Mouse (Mus musculus): Measurements from ENCODE around the gene Ces1h.
"Not testable (repeated sequence)": the region's sequence is repeated elsewhere in the genome, so short reads cannot be mapped to it uniquely, and the experiment has no call there.

The Ces1h gene

GRCm38 (mm10) chr8:93379625-93380024 is at the start of gene Ces1h:
TSS of gene Ces1h (minus strand) at chr8:93379725.
- no peak for DNase-seq (ENCODE audit: low read depth)

- DNase-seq (ENCODE audit: low read depth): no peak
Observed at GRCm38 (mm10) chr8:93427195-93427594, 47.7 kb upstream of the Ces1h start.

- no peak for DNase-seq (ENCODE audit: low read depth)
Observed at GRCm38 (mm10) chr8:93415387-93415786, 35.9 kb upstream of the Ces1h start.

DNA sequence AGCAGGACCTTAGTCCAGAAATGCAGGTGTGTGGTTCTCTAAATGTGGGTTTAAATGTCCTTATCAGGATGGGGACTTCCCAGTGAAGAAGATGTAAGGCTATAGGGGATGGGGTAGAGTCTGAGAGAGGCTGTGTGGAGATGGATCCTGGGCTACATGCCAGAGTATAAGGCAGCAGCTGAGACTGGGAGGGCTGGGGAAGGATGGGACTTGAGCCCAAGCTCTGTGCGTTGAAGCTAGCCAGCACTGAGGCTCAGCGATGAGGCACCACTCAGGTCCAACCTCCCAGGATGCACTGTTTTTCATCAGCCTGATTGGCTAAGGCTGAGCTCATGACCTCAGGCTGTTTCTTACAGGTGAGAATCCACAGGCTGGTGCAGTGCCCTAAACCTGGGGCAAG is 29.3 kb upstream of the Ces1h start:
- no peak for DNase-seq (ENCODE audit: low read depth)

GRCm38 (mm10) chr8:93399698-93400097 is 20.2 kb upstream of the Ces1h start:
- no peak for DNase-seq (ENCODE audit: low read depth)

DNA sequence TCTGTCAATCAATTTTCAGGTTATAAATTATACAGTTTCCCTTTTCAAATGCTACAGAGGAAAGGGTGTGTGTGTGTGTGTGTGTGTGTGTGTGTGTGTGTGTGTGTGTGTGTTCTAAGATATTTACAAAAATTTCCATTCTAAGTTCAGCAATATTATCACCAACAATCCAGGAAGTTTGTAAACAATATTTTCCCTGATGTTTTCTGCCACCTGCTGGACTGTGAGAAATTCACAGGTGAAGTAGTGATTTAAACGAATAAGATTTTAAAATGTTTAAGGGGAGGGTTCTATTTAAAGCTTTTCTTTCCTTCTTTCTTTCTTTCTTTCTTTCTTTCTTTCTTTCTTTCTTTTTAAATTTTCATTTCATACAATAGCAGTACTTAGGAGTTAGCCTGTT is 18.5 kb upstream of the Ces1h start:
- DNase-seq (ENCODE audit: low read depth): no peak

- DNase-seq (ENCODE audit: low read depth): not testable (repeated sequence)
Observed at GRCm38 (mm10) chr8:93394079-93394619, 14.6 kb upstream of the Ces1h start.

DNA sequence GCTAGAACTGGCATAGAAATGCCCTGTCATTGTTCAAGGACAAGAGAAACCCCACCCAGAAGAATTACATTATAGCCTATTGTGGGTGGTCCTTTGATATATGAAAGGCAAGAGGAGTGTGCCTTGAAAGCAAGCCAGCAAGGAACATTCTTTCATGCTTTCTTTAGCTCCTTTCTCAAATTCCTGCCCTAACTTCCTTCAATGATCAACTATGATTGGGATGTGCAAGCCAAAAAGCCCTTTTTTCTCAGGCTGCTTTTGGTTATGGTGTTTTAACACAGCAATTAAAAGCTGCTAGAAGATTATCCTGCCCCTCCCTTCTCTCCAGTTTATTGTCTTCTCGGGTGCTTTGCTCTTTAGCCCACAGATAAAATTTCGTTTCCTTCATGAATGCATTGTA is 10.0 kb downstream of the Ces1h start:
- no peak for DNase-seq (ENCODE audit: low read depth)

GRCm38 (mm10) chr8:93360113-93360512 is 19.4 kb downstream of the Ces1h start:
- no peak for DNase-seq (ENCODE audit: low read depth)

DNA sequence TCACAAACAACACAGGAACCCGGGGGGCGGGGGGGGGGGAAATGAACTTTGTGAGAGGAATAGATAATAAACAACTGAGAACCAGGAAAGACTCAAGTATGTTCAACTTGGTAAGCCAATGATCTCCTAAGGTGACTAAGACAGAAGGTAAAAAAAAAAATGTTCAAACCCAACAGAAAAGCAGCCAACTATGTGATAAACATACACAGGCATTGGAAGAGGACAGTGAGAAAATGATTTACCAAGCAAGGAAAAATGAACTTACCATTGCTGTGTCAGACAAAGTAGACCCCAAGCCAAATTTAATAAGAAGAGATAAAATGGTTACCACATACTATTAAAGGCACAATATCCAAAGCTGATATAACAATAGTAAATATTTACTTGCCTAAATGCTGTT is 40.0 kb downstream of the Ces1h start:
- DNase-seq (ENCODE audit: low read depth): no peak

DNA sequence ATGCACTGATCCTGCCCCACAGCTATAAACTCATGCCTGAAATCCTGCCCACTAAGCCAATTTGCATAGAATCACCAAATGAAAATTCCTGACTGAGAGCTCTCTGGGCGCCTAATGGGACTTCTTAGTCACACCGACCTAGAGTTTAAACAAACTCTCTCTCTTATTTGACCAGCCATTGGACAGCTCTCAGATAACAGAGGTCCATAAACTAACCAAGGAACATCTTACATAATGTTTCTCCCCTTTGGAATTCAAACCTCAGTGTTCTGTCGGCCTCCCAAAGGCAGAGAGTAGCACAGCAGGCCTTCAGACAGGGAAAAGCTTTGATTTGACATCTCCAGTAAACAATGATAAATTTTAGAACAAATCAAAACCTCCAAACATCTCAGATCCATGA is 42.3 kb downstream of the Ces1h start, which contains the start of gene Ces1g:
Ces1g (minus strand) TSS at position 102 of the 400 bp plus-strand sequence.
- DNase-seq (ENCODE audit: low read depth): no peak

GRCm38 (mm10) chr8:93332703-93333102 is 46.8 kb downstream of the Ces1h start:
- DNase-seq (ENCODE audit: low read depth): no peak

GRCm38 (mm10) chr8:93331151-93331550 is 48.4 kb downstream of the Ces1h start:
- DNase-seq (ENCODE audit: low read depth): no peak

DNA sequence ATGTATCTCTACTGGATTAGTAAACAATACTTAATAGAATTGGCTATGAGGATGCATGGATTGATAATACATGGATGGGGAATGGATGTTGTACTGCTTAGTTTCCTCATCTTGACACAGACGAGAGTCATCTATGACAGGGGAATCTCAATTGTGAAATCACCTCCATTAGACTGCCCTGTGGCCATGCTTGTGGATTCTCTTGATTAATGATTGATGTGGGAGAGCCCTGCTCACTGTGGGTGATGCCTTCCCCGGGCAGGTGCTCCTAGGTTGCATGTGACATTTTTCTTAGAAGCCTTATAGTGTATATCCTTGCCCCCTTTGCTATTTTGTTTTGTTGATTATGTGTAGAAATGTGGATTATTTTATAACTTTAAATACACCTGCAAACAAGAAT is 54.4 kb downstream of the Ces1h start:
- DNase-seq (ENCODE audit: low read depth): no peak

DNA sequence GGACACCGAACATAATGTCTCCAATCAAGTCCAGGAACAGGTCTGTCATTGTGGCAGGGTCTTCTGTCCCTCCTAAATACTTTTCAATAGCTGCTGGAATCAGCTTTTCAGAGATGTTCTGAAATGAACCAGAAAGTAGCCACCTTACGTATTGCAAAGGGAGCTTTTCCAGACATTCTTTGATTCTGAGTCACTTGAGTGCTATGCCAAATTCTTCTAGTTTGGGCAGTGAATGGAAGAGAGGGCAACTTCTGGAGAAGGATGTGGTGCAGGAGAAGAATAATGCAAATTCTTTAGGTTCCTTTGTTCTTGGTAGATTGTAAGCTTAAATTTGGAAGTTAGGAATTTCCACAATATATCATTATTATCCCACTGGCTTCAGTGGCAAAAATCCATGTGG is 62.5 kb downstream of the Ces1h start:
- DNase-seq (ENCODE audit: low read depth): no peak

DNA sequence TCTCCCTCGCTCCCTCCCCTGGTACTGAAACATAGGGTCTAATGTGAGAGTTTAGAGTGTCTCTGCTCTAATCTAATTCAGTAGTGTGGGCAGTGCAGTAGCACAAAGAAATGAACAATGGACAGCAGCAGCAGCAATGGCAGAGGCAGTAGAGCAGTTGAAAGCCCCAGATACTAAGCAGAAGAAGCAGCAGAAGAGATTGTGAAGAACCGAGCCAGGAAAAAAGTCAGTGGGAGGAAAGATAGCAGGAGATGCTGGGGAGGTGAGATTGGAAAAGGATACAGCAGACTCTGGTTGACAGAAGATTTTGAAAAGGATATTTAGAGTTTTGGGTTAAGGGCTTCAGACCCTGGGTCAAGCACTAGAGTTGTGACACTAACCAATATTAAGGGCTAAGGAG is 64.0 kb downstream of the Ces1h start:
- no peak for DNase-seq (ENCODE audit: low read depth)
